Mouse (Mus musculus): Measurements from ENCODE around the gene Fggy. TPM values are rescaled to one million over a fixed set of nuclear protein-coding genes. Genes with fewer than 3 reads are reported as not detected.

The Fggy gene
- polyA plus RNA-seq, 1 experiment from 2014 or later: 10.8 TPM

DNA sequence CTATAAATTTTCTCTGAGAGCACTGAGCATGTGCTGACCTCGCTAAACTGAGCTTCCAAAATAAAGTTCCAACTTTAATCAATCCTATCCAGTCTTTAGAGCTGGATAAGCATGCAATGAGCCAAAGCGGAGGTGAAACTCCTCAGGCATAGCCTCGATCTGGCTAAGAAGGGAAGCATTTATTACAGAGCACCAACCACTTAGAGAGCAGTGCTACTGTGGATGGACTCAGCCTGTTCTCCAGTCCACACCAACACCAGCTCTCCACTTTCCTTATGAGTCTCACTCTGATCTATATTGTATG lies 306.1 kb downstream of the Fggy start:
- Histone ChIP-seq H3K36me3 (ENCODE audit: control insufficient read depth, insufficient read depth, low read length) (no peaks in the 10 kb centered on the region), H3K4me3 (ENCODE audit: low read depth, low read length) (no peak overlapping the region), H3K4me1 (ENCODE audit: control insufficient read depth, insufficient read depth, low read length) (no peaks in the 10 kb centered on the region), H3K27me3 (ENCODE audit: control insufficient read depth, insufficient read depth, low read length) (no peaks in the 10 kb centered on the region), H3K27ac (ENCODE audit: low read depth, low read length) (no peak overlapping the region), H3K9me3 (ENCODE audit: control insufficient read depth, low read length) (no peaks in the 10 kb centered on the region), H3K4me2 (ENCODE audit: low read depth) (no peak overlapping the region), H3K9ac (ENCODE audit: low read length) (no peak overlapping the region)
- ATAC-seq (ENCODE audit: insufficient read depth, low FRiP score, low TSS enrichment): no peak
- 95% methylated on average over 3 of the region's 3 CpGs for WGBS
- DNase-seq (ENCODE audit: low spot score): no peak

DNA sequence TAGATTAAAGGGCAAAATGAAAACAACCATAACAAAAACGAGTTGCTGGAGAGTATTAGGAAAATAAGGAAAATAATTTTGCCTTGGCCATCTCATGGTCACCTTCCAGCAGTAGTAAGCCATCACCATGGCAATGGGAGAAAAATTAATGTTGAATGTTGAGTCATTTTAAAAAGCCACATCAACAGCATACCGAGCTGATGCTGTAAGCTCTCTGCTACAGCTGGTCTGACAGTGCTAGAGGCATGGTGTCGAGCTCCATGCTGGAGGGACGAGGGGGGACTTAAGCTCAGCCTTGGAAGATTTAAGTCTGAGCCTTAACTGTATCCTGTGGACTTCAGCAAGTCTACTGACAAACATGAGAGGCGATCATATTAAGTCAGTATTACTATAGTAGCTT lies 307.9 kb downstream of the Fggy start:
- Histone ChIP-seq H3K27ac (ENCODE audit: low read depth, low read length) (no peak overlapping the region), H3K9me3 (ENCODE audit: control insufficient read depth, low read length) (no peaks in the 10 kb centered on the region), H3K4me2 (ENCODE audit: low read depth) (no peak overlapping the region), H3K4me3 (ENCODE audit: low read depth, low read length) (no peak overlapping the region), H3K36me3 (ENCODE audit: control insufficient read depth, insufficient read depth, low read length) (no peaks in the 10 kb centered on the region), H3K4me1 (ENCODE audit: control insufficient read depth, insufficient read depth, low read length) (no peaks in the 10 kb centered on the region), H3K27me3 (ENCODE audit: control insufficient read depth, insufficient read depth, low read length) (no peaks in the 10 kb centered on the region), H3K9ac (ENCODE audit: low read length) (no peak overlapping the region)
- 80% methylated on average over 5 of the region's 5 CpGs for WGBS
- DNase-seq (ENCODE audit: low spot score) (no peak), ATAC-seq (ENCODE audit: insufficient read depth, low FRiP score, low TSS enrichment) (no peak)

DNA sequence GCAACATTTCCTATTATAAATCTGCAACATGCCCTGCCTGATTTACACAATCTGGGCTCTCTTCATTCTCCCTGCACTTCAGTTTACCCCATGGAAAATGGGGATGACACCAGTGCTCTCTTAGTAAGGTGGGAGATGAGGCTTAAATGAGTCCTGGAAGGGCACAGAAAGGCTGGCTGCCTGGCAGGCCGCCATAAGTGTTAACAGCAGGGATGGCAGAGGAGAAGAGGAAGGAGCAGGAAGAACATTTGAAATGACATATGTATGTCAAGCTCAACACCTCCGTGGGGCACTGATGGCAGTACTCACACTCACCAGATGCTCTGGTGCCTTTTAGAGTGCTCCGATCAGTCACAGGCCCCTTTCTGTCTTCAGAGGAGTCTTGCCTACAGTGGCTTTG lies 308.6 kb downstream of the Fggy start:
- ATAC-seq (ENCODE audit: insufficient read depth, low FRiP score, low TSS enrichment) (no peak), DNase-seq (ENCODE audit: low spot score) (no peak)
- Histone ChIP-seq H3K9me3 (ENCODE audit: control insufficient read depth, low read length) (no peaks in the 10 kb centered on the region), H3K4me1 (ENCODE audit: control insufficient read depth, insufficient read depth, low read length) (no peaks in the 10 kb centered on the region), H3K4me3 (ENCODE audit: low read depth, low read length) (no peak overlapping the region), H3K9ac (ENCODE audit: low read length) (no peak overlapping the region), H3K4me2 (ENCODE audit: low read depth) (no peak overlapping the region), H3K27me3 (ENCODE audit: control insufficient read depth, insufficient read depth, low read length) (no peaks in the 10 kb centered on the region), H3K27ac (ENCODE audit: low read depth, low read length) (no peak overlapping the region), H3K36me3 (ENCODE audit: control insufficient read depth, insufficient read depth, low read length) (no peaks in the 10 kb centered on the region)
- 76% methylated on average over 3 of the region's 3 CpGs for WGBS

DNA sequence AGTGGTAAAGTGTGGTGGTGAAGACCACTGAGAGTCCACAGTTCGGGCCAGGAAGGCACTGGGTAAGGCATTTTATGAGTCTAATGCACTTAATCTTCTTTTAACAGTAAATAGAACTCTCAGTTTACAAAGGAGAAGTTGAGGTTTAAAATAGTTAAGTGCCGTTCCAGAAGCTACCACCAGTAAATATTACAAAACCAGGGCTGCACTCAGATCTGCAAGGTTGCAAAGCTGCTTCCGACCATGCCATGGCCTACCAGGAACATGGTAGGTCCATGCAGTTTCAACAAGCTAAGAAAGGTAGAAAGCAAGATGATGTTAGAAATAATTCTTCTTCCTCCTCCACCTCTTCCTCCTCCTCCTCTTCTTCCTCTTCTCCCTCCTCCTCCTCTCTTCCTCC lies 309.8 kb downstream of the Fggy start:
- no peak overlapping the region for H3K9ac ChIP-seq (ENCODE audit: low read length)
- no peaks in the 10 kb centered on the region for H3K36me3 ChIP-seq (ENCODE audit: control insufficient read depth, insufficient read depth, low read length)
- no peak for ATAC-seq (ENCODE audit: insufficient read depth, low FRiP score, low TSS enrichment)
- WGBS: 82% methylated on average over 3 of the region's 3 CpGs
- no peaks in the 10 kb centered on the region for H3K9me3 ChIP-seq (ENCODE audit: control insufficient read depth, low read length)
- H3K27ac ChIP-seq (ENCODE audit: low read depth, low read length): no peak overlapping the region
- H3K4me1 ChIP-seq (ENCODE audit: control insufficient read depth, insufficient read depth, low read length): no peaks in the 10 kb centered on the region
- no peak overlapping the region for H3K4me2 ChIP-seq (ENCODE audit: low read depth)
- DNase-seq (ENCODE audit: low spot score): no peak
- no peaks in the 10 kb centered on the region for H3K27me3 ChIP-seq (ENCODE audit: control insufficient read depth, insufficient read depth, low read length)
- H3K4me3 ChIP-seq (ENCODE audit: low read depth, low read length): no peak overlapping the region

DNA sequence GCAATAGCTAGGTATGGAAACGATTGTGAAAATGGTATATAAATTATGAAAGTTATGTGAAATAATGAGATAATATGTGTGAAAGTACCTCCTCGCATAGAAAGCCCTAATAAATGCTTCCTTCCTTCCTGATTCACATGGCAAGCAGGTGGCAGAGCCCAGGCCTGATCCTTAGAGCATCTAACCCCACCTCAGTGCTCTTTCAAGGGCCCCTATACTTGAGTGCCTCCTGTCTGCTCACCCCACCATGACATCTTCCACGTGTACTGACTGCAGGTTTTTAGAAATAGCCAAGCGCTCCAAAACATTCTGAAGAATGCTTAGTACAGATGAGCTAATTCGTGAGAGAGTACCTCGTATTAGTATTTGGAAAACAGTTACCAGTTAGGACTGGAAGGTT lies 311.0 kb downstream of the Fggy start:
- no peaks in the 10 kb centered on the region for H3K4me1 ChIP-seq (ENCODE audit: control insufficient read depth, insufficient read depth, low read length)
- no peaks in the 10 kb centered on the region for H3K9me3 ChIP-seq (ENCODE audit: control insufficient read depth, low read length)
- no peak overlapping the region for H3K27ac ChIP-seq (ENCODE audit: low read depth, low read length)
- ATAC-seq (ENCODE audit: insufficient read depth, low FRiP score, low TSS enrichment) (no peak), DNase-seq (ENCODE audit: low spot score) (no peak)
- 82% methylated on average over 6 of the region's 6 CpGs for WGBS
- no peak overlapping the region for H3K4me2 ChIP-seq (ENCODE audit: low read depth)
- no peak overlapping the region for H3K9ac ChIP-seq (ENCODE audit: low read length)
- H3K36me3 ChIP-seq (ENCODE audit: control insufficient read depth, insufficient read depth, low read length): no peaks in the 10 kb centered on the region
- no peak overlapping the region for H3K4me3 ChIP-seq (ENCODE audit: low read depth, low read length)
- no peaks in the 10 kb centered on the region for H3K27me3 ChIP-seq (ENCODE audit: control insufficient read depth, insufficient read depth, low read length)

DNA sequence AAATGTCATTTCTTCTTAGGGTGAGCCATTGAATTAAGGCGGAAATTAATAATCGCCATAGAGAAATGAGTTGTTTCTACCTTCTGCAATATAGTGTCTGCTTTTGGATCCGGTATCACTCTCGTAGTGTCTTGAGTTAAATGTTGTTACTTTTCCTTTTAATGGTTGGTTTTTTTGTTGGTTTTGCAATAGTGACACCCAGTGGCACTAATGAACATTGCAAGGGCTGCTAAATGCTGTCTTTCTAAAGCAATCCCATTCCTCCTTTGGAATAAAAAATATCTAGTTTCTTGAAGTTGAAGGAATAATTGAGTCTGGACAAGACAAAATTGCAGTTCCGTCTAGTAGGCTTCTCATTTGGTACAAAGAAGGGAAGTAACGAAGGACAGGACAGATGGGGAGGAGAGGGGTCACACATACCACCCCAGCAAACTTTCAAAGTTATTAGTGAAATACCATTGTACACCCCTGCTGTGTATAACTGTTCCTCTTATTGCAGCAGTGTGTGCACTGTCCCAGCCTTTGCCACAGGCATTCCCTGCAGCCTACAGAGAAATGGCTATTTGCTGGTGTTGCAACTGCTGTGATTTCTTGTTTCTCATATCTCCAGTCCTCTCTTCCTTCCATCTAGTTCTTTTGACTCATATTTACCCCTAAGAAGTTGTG lies 314.0 kb downstream of the Fggy start:
- H3K9ac ChIP-seq (ENCODE audit: low read length): no peak overlapping the region
- H3K4me2 ChIP-seq (ENCODE audit: low read depth): no peak overlapping the region
- WGBS: 39% methylated on average over 6 of the region's 6 CpGs

DNA sequence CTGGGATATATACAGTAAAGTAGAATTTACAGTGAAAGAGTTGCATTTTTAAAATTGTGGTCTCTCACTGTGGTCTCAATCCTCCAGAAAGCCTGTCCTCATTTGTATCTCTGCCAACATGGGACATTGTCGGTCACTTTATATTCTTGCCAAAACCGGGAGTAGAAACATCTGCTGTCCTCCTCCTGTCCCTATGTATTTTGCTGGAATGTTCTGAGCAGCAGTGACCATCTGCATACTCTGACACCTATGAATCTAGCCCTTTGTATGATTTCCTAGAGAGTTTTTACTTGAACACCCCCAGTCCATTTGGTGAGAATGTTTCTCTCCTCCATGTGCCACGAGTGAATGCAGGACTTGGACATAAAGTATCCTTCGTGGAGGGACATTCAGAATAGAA lies 318.6 kb downstream of the Fggy start:
- Histone ChIP-seq H3K9ac (ENCODE audit: low read length) (no peak overlapping the region), H3K4me1 (ENCODE audit: control insufficient read depth, insufficient read depth, low read length) (no peaks in the 10 kb centered on the region), H3K27ac (ENCODE audit: low read depth, low read length) (no peak overlapping the region), H3K4me3 (ENCODE audit: low read depth, low read length) (no peak overlapping the region), H3K27me3 (ENCODE audit: control insufficient read depth, insufficient read depth, low read length) (no peaks in the 10 kb centered on the region), H3K4me2 (ENCODE audit: low read depth) (no peak overlapping the region), H3K9me3 (ENCODE audit: control insufficient read depth, low read length) (no peaks in the 10 kb centered on the region), H3K36me3 (ENCODE audit: control insufficient read depth, insufficient read depth, low read length) (no peaks in the 10 kb centered on the region)
- no peak for DNase-seq (ENCODE audit: low spot score)
- WGBS: 91% methylated on average over 4 of the region's 4 CpGs
- ATAC-seq (ENCODE audit: insufficient read depth, low FRiP score, low TSS enrichment): no peak

More for the DNA sequence above, 314.0 kb downstream of the Fggy start:
- ATAC-seq (ENCODE audit: insufficient read depth, low FRiP score, low TSS enrichment) (no peak; the same call in 1 of the 2 replicates), DNase-seq (ENCODE audit: low spot score) (peak; percentile 59)
- no peak overlapping the region for H3K27ac ChIP-seq (ENCODE audit: low read depth, low read length)
- no peak overlapping the region for H3K4me3 ChIP-seq (ENCODE audit: low read depth, low read length)
- no peaks in the 10 kb centered on the region for H3K4me1 ChIP-seq (ENCODE audit: control insufficient read depth, insufficient read depth, low read length)
- H3K27me3 ChIP-seq (ENCODE audit: control insufficient read depth, insufficient read depth, low read length): no peaks in the 10 kb centered on the region
- H3K36me3 ChIP-seq (ENCODE audit: control insufficient read depth, insufficient read depth, low read length): no peaks in the 10 kb centered on the region
- H3K9me3 ChIP-seq (ENCODE audit: control insufficient read depth, low read length): no peaks in the 10 kb centered on the region

DNA sequence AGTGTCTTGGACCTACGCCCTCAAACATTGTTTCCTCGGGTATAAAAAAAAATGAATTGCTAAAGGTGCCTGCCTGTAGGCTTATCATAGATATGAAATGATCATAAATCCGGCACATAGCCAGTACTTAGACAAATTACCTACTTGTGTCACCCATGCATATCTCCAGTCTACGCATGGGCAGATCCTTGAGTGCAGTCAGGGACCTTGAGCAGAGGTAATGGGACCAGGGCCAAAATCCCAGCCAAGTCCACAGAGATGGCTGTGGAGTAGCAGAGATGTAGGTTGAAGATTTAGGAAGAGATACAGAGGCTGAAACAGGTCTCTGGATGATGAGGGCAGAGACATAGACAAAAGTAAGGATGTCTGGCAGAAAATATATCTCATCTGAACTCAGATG lies 320.1 kb downstream of the Fggy start:
- WGBS: 88% methylated on average over 4 of the region's 4 CpGs
- H3K27ac ChIP-seq (ENCODE audit: low read depth, low read length): no peak overlapping the region
- no peak overlapping the region for H3K4me3 ChIP-seq (ENCODE audit: low read depth, low read length)
- H3K27me3 ChIP-seq (ENCODE audit: control insufficient read depth, insufficient read depth, low read length): no peaks in the 10 kb centered on the region
- no peak overlapping the region for H3K4me2 ChIP-seq (ENCODE audit: low read depth)
- H3K36me3 ChIP-seq (ENCODE audit: control insufficient read depth, insufficient read depth, low read length): no peaks in the 10 kb centered on the region
- H3K9me3 ChIP-seq (ENCODE audit: control insufficient read depth, low read length): no peaks in the 10 kb centered on the region
- no peak for DNase-seq (ENCODE audit: low spot score)
- ATAC-seq (ENCODE audit: insufficient read depth, low FRiP score, low TSS enrichment): no peak
- H3K9ac ChIP-seq (ENCODE audit: low read length): no peak overlapping the region
- H3K4me1 ChIP-seq (ENCODE audit: control insufficient read depth, insufficient read depth, low read length): no peaks in the 10 kb centered on the region

DNA sequence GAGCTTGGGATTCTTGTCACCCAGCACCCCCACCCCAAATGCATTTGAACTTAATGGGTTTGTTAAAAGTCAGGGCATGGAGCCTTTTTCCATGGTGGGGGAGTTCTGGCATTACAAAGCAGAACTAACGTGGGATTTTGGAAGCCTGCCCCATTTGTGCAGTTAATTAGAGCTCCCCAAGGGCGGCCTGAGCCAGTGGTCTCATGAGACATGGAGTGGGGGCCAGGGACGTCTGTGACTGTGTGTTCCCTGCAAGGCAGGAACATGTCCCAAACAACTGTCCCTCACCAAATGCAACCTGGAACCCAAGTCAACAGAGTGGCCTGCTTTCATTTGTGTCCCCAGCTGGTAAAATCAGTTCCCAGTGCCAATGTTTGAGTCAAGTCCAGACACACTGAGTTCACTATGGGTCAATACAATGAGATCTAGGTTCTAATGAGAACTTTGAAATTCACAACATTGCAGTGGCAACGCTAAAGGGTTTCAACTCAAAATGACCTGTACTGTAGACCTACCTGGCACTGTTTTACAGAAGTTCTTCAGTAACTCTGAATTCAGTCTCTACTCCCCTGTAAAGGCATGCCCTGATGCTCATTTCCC lies 324.5 kb downstream of the Fggy start:
- no peaks in the 10 kb centered on the region for H3K36me3 ChIP-seq (ENCODE audit: control insufficient read depth, insufficient read depth, low read length)
- H3K9me3 ChIP-seq (ENCODE audit: control insufficient read depth, low read length): no peaks in the 10 kb centered on the region
- H3K4me1 ChIP-seq (ENCODE audit: control insufficient read depth, insufficient read depth, low read length): no peaks in the 10 kb centered on the region
- no peak for ATAC-seq (ENCODE audit: insufficient read depth, low FRiP score, low TSS enrichment)
- no peaks in the 10 kb centered on the region for H3K27me3 ChIP-seq (ENCODE audit: control insufficient read depth, insufficient read depth, low read length)
- H3K4me3 ChIP-seq (ENCODE audit: low read depth, low read length): no peak overlapping the region
- WGBS: 62% methylated on average over 4 of the region's 4 CpGs
- H3K4me2 ChIP-seq (ENCODE audit: low read depth): no peak overlapping the region
- H3K9ac ChIP-seq (ENCODE audit: low read length): no peak overlapping the region
- H3K27ac ChIP-seq (ENCODE audit: low read depth, low read length): no peak overlapping the region
- DNase-seq (ENCODE audit: low spot score): no peak

Measured in neural tube, embryonic 11.5 days (tissue).